Mouse (Mus musculus) heart, embryonic 10.5 days (tissue): ENCODE data around the gene Rer1. TPM values are rescaled to one million over a fixed set of nuclear protein-coding genes. Genes with fewer than 3 reads are reported as not detected.

Experiments
- DNase-seq: peaks from one replicate; pipeline ENCODE4 v3.0.0-alpha.2; 2017; ENCODE audit warnings: low spot score
- H3K27ac ChIP-seq: fragments of 300-500 bp; sonication (generic); 2 replicates; pipeline ENCODE4 v1.5.1; 2016; ENCODE audit warnings: mild to moderate bottlenecking
- H3K27me3 ChIP-seq: fragments of 300-500 bp; sonication (generic); 2 replicates; pipeline ENCODE4 v1.6.1; 2016; ENCODE audit warnings: mild to moderate bottlenecking; ENCODE audit not compliant: poor library complexity, insufficient read depth, severe bottlenecking
- H3K36me3 ChIP-seq: fragments of 300-500 bp; sonication (generic); 2 replicates; pipeline ENCODE4 v1.6.1; 2016; ENCODE audit warnings: mild to moderate bottlenecking, moderate library complexity
- H3K4me1 ChIP-seq: fragments of 300-500 bp; sonication (generic); 2 replicates; pipeline ENCODE4 v1.6.1; 2016; ENCODE audit warnings: mild to moderate bottlenecking
- H3K4me3 ChIP-seq: fragments of 300-500 bp; sonication (generic); 2 replicates; pipeline ENCODE4 v1.5.1; 2016; ENCODE audit warnings: mild to moderate bottlenecking, moderate library complexity
- H3K9me3 ChIP-seq: fragments of 300-500 bp; sonication (generic); 2 replicates; pipeline ENCODE4 v1.6.1; 2016; ENCODE audit warnings: mild to moderate bottlenecking, moderate library complexity
- WGBS: fragments of 180-500 bp; shearing (Covaris S2); methylation state at CpG from one replicate; pipeline ENCODE4 v1.1.7; 2016; 5-methylcytosine and 5-hydroxymethylcytosine counted together
- polyA plus RNA-seq: library from polyadenylated mRNA; unstranded; fragments of >200 nt; fragmentation: Nextera tagmentation; extraction: Ambion mirVana; gene quantifications from 2 replicates; pipeline ENCODE4 v1.2.1, GENCODE M21; 2016

The Rer1 gene
- polyA plus RNA-seq, 1 experiment from 2014 or later = 165 TPM

- H3K27ac ChIP-seq = peak overlapping the region; percentile 73
- H3K27me3 ChIP-seq = no peaks in the 10 kb centered on the region
- no peak overlapping the region for H3K4me3 ChIP-seq
- 71% methylated on average over 9 of the region's 9 CpGs for WGBS
- no peak for DNase-seq
- no peaks in the 10 kb centered on the region for H3K36me3 ChIP-seq
- H3K9me3 ChIP-seq = no peaks in the 10 kb centered on the region
- peaks cover 81% of the 10 kb centered on the region for H3K4me1 ChIP-seq
These were observed 37.8 kb upstream of the Rer1 start for GRCm38 (mm10) chr4:155123868-155124534.

- peak; percentile 89 for DNase-seq
These were observed 36.4 kb upstream of the Rer1 start for GRCm38 (mm10) chr4:155122444-155123040.

GRCm38 (mm10) chr4:155121915-155122443 is 35.8 kb upstream of the Rer1 start:
- WGBS = 75% methylated on average over 6 of the region's 6 CpGs
- Histone ChIP-seq H3K27ac (peak overlapping the region; percentile 84), H3K9me3 (peaks cover 3% of the 10 kb centered on the region; the same call in 1 of the 2 replicates), H3K36me3 (0 out of 2 replicates have a peak, but pooled peaks cover 2% of the 10 kb centered on the region), H3K4me3 (no peak overlapping the region), H3K4me1 (peaks cover 77% of the 10 kb centered on the region), H3K27me3 (no peaks in the 10 kb centered on the region)
- no peak for DNase-seq

More at GRCm38 (mm10) chr4:155122444-155123040, 36.4 kb upstream of the Rer1 start:
- Histone ChIP-seq H3K36me3 (0 out of 2 replicates have a peak, but pooled peaks cover 2% of the 10 kb centered on the region), H3K27ac (peak overlapping the region; percentile 84), H3K4me1 (peaks cover 72% of the 10 kb centered on the region), H3K4me3 (peak overlapping the region; percentile 23; the same call in 1 of the 2 replicates), H3K9me3 (no peaks in the 10 kb centered on the region), H3K27me3 (no peaks in the 10 kb centered on the region)
- 31% methylated on average over 16 of the region's 16 CpGs for WGBS

GRCm38 (mm10) chr4:155121222-155121621 is 35.0 kb upstream of the Rer1 start:
- Histone ChIP-seq H3K4me1 (peaks cover 76% of the 10 kb centered on the region), H3K36me3 (0 out of 2 replicates have a peak, but pooled peaks cover 2% of the 10 kb centered on the region), H3K4me3 (no peak overlapping the region), H3K27ac (0 out of 2 replicates have a peak overlapping the region, but pooled peaks have one; percentile 23), H3K27me3 (no peaks in the 10 kb centered on the region), H3K9me3 (peaks cover 3% of the 10 kb centered on the region; the same call in 1 of the 2 replicates)
- DNase-seq = no peak
- 86% methylated on average over 6 of the region's 6 CpGs for WGBS

GRCm38 (mm10) chr4:155120583-155120982 is 34.4 kb upstream of the Rer1 start:
- H3K4me1 ChIP-seq = peaks cover 75% of the 10 kb centered on the region
- H3K36me3 ChIP-seq = 0 out of 2 replicates have a peak, but pooled peaks cover 2% of the 10 kb centered on the region
- 0 out of 2 replicates have a peak overlapping the region, but pooled peaks have one; percentile 23 for H3K27ac ChIP-seq
- WGBS = 50% methylated on average over 5 of the region's 5 CpGs
- H3K9me3 ChIP-seq = peaks cover 3% of the 10 kb centered on the region; the same call in 1 of the 2 replicates
- DNase-seq = no peak
- no peaks in the 10 kb centered on the region for H3K27me3 ChIP-seq
- no peak overlapping the region for H3K4me3 ChIP-seq

GRCm38 (mm10) chr4:155120038-155120437 is 33.9 kb upstream of the Rer1 start:
- H3K9me3 ChIP-seq = peaks cover 3% of the 10 kb centered on the region; the same call in 1 of the 2 replicates
- H3K4me3 ChIP-seq = no peak overlapping the region
- no peak overlapping the region for H3K27ac ChIP-seq
- H3K27me3 ChIP-seq = no peaks in the 10 kb centered on the region
- H3K4me1 ChIP-seq = peaks cover 71% of the 10 kb centered on the region
- DNase-seq = no peak
- 84% methylated on average over 7 of the region's 7 CpGs for WGBS
- H3K36me3 ChIP-seq = 0 out of 2 replicates have a peak, but pooled peaks cover 2% of the 10 kb centered on the region

- Histone ChIP-seq H3K27ac (no peak overlapping the region), H3K36me3 (0 out of 2 replicates have a peak, but pooled peaks cover 2% of the 10 kb centered on the region), H3K4me3 (no peak overlapping the region), H3K9me3 (peaks cover 3% of the 10 kb centered on the region; the same call in 1 of the 2 replicates), H3K27me3 (no peaks in the 10 kb centered on the region; the same call in 1 of the 2 replicates), H3K4me1 (peaks cover 58% of the 10 kb centered on the region)
- WGBS = 93% methylated on average over 10 of the region's 10 CpGs
- DNase-seq = no peak
These were observed 32.1 kb upstream of the Rer1 start for GRCm38 (mm10) chr4:155118278-155118677.

GRCm38 (mm10) chr4:155117396-155117978 is 31.3 kb upstream of the Rer1 start:
- peaks cover 50% of the 10 kb centered on the region for H3K4me1 ChIP-seq
- 86% methylated on average over 6 of the region's 6 CpGs for WGBS
- peak; percentile 91 for DNase-seq
- peaks cover 3% of the 10 kb centered on the region; the same call in 1 of the 2 replicates for H3K9me3 ChIP-seq
- 0 out of 2 replicates have a peak overlapping the region, but pooled peaks have one; percentile 49 for H3K27ac ChIP-seq
- H3K4me3 ChIP-seq = no peak overlapping the region
- H3K36me3 ChIP-seq = 0 out of 2 replicates have a peak, but pooled peaks cover 2% of the 10 kb centered on the region
- no peaks in the 10 kb centered on the region; the same call in 1 of the 2 replicates for H3K27me3 ChIP-seq

- DNase-seq = no peak
- 0 out of 2 replicates have a peak, but pooled peaks cover 2% of the 10 kb centered on the region for H3K36me3 ChIP-seq
- 79% methylated on average over 4 of the region's 4 CpGs for WGBS
- 0 out of 2 replicates have a peak overlapping the region, but pooled peaks have one; percentile 12 for H3K27ac ChIP-seq
- no peaks in the 10 kb centered on the region; the same call in 1 of the 2 replicates for H3K27me3 ChIP-seq
- H3K4me3 ChIP-seq = no peak overlapping the region
- peaks cover 3% of the 10 kb centered on the region; the same call in 1 of the 2 replicates for H3K9me3 ChIP-seq
- H3K4me1 ChIP-seq = peaks cover 41% of the 10 kb centered on the region
These were observed 30.4 kb upstream of the Rer1 start for GRCm38 (mm10) chr4:155116607-155117006.

- DNase-seq = no peak
- no peak overlapping the region for H3K27ac ChIP-seq
These were observed 27.7 kb upstream of the Rer1 start for GRCm38 (mm10) chr4:155113766-155114410.

GRCm38 (mm10) chr4:155109471-155109870 is 23.3 kb upstream of the Rer1 start:
- WGBS = 80% methylated on average over 5 of the region's 5 CpGs
- H3K27ac ChIP-seq = no peak overlapping the region
- no peaks in the 10 kb centered on the region for H3K36me3 ChIP-seq

More at GRCm38 (mm10) chr4:155113766-155114410, 27.7 kb upstream of the Rer1 start:
- Histone ChIP-seq H3K9me3 (peaks cover 3% of the 10 kb centered on the region; the same call in 1 of the 2 replicates), H3K27me3 (peaks cover 4% of the 10 kb centered on the region; the same call in 1 of the 2 replicates), H3K4me3 (no peak overlapping the region), H3K36me3 (0 out of 2 replicates have a peak, but pooled peaks cover 2% of the 10 kb centered on the region), H3K4me1 (peaks cover 31% of the 10 kb centered on the region; the same call in 1 of the 2 replicates)
- 71% methylated on average over 8 of the region's 8 CpGs for WGBS

GRCm38 (mm10) chr4:155107886-155108285 is 21.7 kb upstream of the Rer1 start:
- 95% methylated on average over 4 of the region's 4 CpGs for WGBS
- Histone ChIP-seq H3K27me3 (0 out of 2 replicates have a peak, but pooled peaks cover 4% of the 10 kb centered on the region), H3K4me1 (0 out of 2 replicates have a peak, but pooled peaks cover 7% of the 10 kb centered on the region), H3K9me3 (no peaks in the 10 kb centered on the region), H3K4me3 (no peak overlapping the region), H3K27ac (no peak overlapping the region), H3K36me3 (no peaks in the 10 kb centered on the region)
- no peak for DNase-seq

More at GRCm38 (mm10) chr4:155109471-155109870, 23.3 kb upstream of the Rer1 start:
- no peaks in the 10 kb centered on the region for H3K9me3 ChIP-seq
- H3K27me3 ChIP-seq = 0 out of 2 replicates have a peak, but pooled peaks cover 4% of the 10 kb centered on the region
- H3K4me1 ChIP-seq = 0 out of 2 replicates have a peak, but pooled peaks cover 9% of the 10 kb centered on the region
- no peak for DNase-seq
- H3K4me3 ChIP-seq = no peak overlapping the region
